Mouse (Mus musculus) MEL (cell line): ENCODE results near the gene Adgrv1. TPM values are rescaled to one million over a fixed set of nuclear protein-coding genes. Genes with fewer than 3 reads are reported as not detected.

Experiments used
- DNase-seq: peaks from one replicate; pipeline ENCODE4 v3.0.0; 2011; ENCODE audit warnings: low read depth, low spot score
- H3K27ac ChIP-seq: 2 replicates; pipeline ENCODE4 v1.5.1; 2012; ENCODE audit warnings: low read depth, mild to moderate bottlenecking, control low read depth, low read length, moderate library complexity; ENCODE audit not compliant: control insufficient read depth
- H3K27me3 ChIP-seq, 2 experiments: fragments of 150-350 bp in 1 of 2; sonication (generic) in 1 of 2; 2 replicates each; pipeline ENCODE4 v1.6.1; 2012; ENCODE audit warnings: low read length in 2 of 2, mild to moderate bottlenecking in 2 of 2, improper control_type of control experiment in 1 of 2, moderate library complexity in 1 of 2; ENCODE audit not compliant: insufficient read depth in 2 of 2, control insufficient read depth in 1 of 2
- H3K36me3 ChIP-seq, 2 experiments: 2 replicates each; pipeline ENCODE4 v1.6.1; 2012 to 2014; ENCODE audit warnings: low read length in 2 of 2, improper control_type of control experiment in 1 of 2, inconsistent platforms in 1 of 2, mild to moderate bottlenecking in 1 of 2; ENCODE audit not compliant: insufficient read depth in 2 of 2, control insufficient read depth in 1 of 2
- H3K4me1 ChIP-seq, 2 experiments: fragments of 150-350 bp in 1 of 2; sonication (generic) in 1 of 2; 2 replicates each; pipeline ENCODE4 v1.6.1; 2012; ENCODE audit warnings: low read length in 2 of 2, improper control_type of control experiment in 1 of 2, mild to moderate bottlenecking in 1 of 2; ENCODE audit not compliant: insufficient read depth in 2 of 2, control insufficient read depth in 1 of 2
- H3K4me3 ChIP-seq, 2 experiments: fragments of 150-350 bp in 1 of 2; sonication (generic) in 1 of 2; 2 replicates each; pipeline ENCODE4 v1.5.1; 2012; ENCODE audit warnings: low read depth in 2 of 2, low read length in 2 of 2, mild to moderate bottlenecking in 2 of 2, moderate library complexity in 2 of 2, control low read depth in 1 of 2, improper control_type of control experiment in 1 of 2; ENCODE audit not compliant: control insufficient read depth in 1 of 2, insufficient read depth in 1 of 2
- H3K79me2 ChIP-seq: 2 replicates; pipeline ENCODE4 v1.6.1; 2012; ENCODE audit warnings: mild to moderate bottlenecking, low read length, moderate library complexity; ENCODE audit not compliant: control insufficient read depth, poor library complexity, insufficient read depth
- H3K9ac ChIP-seq: 2 replicates; pipeline ENCODE4 v1.6.1; 2012; ENCODE audit warnings: low read depth, mild to moderate bottlenecking, control low read depth, low read length, moderate library complexity; ENCODE audit not compliant: control insufficient read depth, poor library complexity, severe bottlenecking
- H3K9me3 ChIP-seq: fragments of 150-350 bp; sonication (generic); replicated peaks from 2 replicates; pipeline ENCODE4 v1.6.1; 2012; ENCODE audit warnings: mild to moderate bottlenecking, low read length, improper control_type of control experiment, moderate library complexity; ENCODE audit not compliant: insufficient read depth
- BHLHE40 ChIP-seq: IDR thresholded peaks from 2 replicates; pipeline ENCODE4 v1.6.1; 2012; ENCODE audit warnings: low read depth, mild to moderate bottlenecking, inconsistent platforms, low read length, improper control_type of control experiment, borderline replicate concordance
- ELF1 ChIP-seq: IDR thresholded peaks from 2 replicates; pipeline ENCODE4 v1.6.1; 2014; ENCODE audit warnings: low read depth, mild to moderate bottlenecking, inconsistent platforms, low read length, improper control_type of control experiment, moderate library complexity
- EP300 ChIP-seq, 2 experiments: IDR thresholded peaks; 2 replicates each; pipeline ENCODE4 v1.6.1; 2011; ENCODE audit warnings: improper control_type of control experiment in 2 of 2, low read length in 2 of 2, low read depth in 1 of 2, mild to moderate bottlenecking in 1 of 2
- ETS1 ChIP-seq: IDR thresholded peaks from 2 replicates; pipeline ENCODE4 v1.6.1; 2012; ENCODE audit warnings: low read depth, mild to moderate bottlenecking, inconsistent platforms, low read length, improper control_type of control experiment, moderate library complexity
- GABPA ChIP-seq: IDR thresholded peaks from 2 replicates; pipeline ENCODE4 v1.6.1; 2012; ENCODE audit warnings: low read depth, mild to moderate bottlenecking, inconsistent platforms, low read length, improper control_type of control experiment, moderate library complexity
- GATA1 ChIP-seq: IDR thresholded peaks from 2 replicates; pipeline ENCODE4 v1.6.1; 2011; ENCODE audit warnings: low read depth, low read length, improper control_type of control experiment
- RCOR1 ChIP-seq: IDR thresholded peaks from 2 replicates; pipeline ENCODE4 v1.6.1; 2012; ENCODE audit warnings: low read depth, mild to moderate bottlenecking, inconsistent platforms, low read length, improper control_type of control experiment
- SIN3A ChIP-seq: IDR thresholded peaks from 2 replicates; pipeline ENCODE4 v1.6.1; 2012; ENCODE audit warnings: low read length, improper control_type of control experiment, inconsistent platforms
- SMC3 ChIP-seq: IDR thresholded peaks from 2 replicates; pipeline ENCODE4 v1.6.1; 2011; ENCODE audit warnings: low read depth, low read length, improper control_type of control experiment
- TAL1 ChIP-seq: IDR thresholded peaks from 2 replicates; pipeline ENCODE4 v1.6.1; 2012; ENCODE audit warnings: mild to moderate bottlenecking, inconsistent platforms, low read length, moderate library complexity, mixed read lengths
- TBP ChIP-seq: IDR thresholded peaks from 2 replicates; pipeline ENCODE4 v1.8.0; 2011; ENCODE audit warnings: low read depth, low read length, improper control_type of control experiment
- TCF12 ChIP-seq: IDR thresholded peaks from 2 replicates; pipeline ENCODE4 v1.6.1; 2014; ENCODE audit warnings: low read depth, mild to moderate bottlenecking, inconsistent platforms, low read length, improper control_type of control experiment, moderate library complexity
- USF1 ChIP-seq: IDR thresholded peaks from 2 replicates; pipeline ENCODE4 v1.6.1; 2014; ENCODE audit warnings: low read depth, mild to moderate bottlenecking, inconsistent platforms, low read length, improper control_type of control experiment, moderate library complexity
- ZKSCAN1 ChIP-seq: IDR thresholded peaks from 2 replicates; pipeline ENCODE4 v1.6.1; 2012; ENCODE audit warnings: low read depth, mild to moderate bottlenecking, inconsistent platforms, low read length, improper control_type of control experiment, moderate library complexity
- ZMIZ1 ChIP-seq: IDR thresholded peaks from 2 replicates; pipeline ENCODE4 v1.6.1; 2012; ENCODE audit warnings: low read depth, mild to moderate bottlenecking, inconsistent platforms, low read length, improper control_type of control experiment, moderate library complexity
- ZNF384 ChIP-seq: IDR thresholded peaks from 2 replicates; pipeline ENCODE4 v1.6.1; 2012; ENCODE audit warnings: low read depth, mild to moderate bottlenecking, inconsistent platforms, low read length, improper control_type of control experiment
- polyA plus RNA-seq, 2 experiments: library from polyadenylated mRNA; stranded (reverse) in 1 of 2; unstranded in 1 of 2; fragments of >175 nt in 1 of 2; fragments of >200 nt in 1 of 2; gene quantifications; 2 replicates each; pipeline versions ENCODE4 v1.2.1 to v1.2.4; 2012; ENCODE audit warnings: low replicate concordance in 2 of 2, low read depth in 1 of 2; ENCODE audit not compliant: insufficient read length in 2 of 2, insufficient read depth in 1 of 2, missing spikeins in 1 of 2
- total RNA-seq: library from RNA; depleted of rRNA; stranded (reverse); fragments of 300-350 nt; gene quantifications from 2 replicates; pipeline ENCODE4 v1.2.3, GENCODE M21; 2012

Gene Adgrv1
- total and polyA plus RNA-seq, 3 experiments = 5.6 to 5.8 TPM; not detected in 1

- H3K79me2 ChIP-seq = no peaks in the 10 kb centered on the region
- H3K9ac ChIP-seq = no peak overlapping the region
- H3K36me3 ChIP-seq = peaks cover 0 to 31% of the 10 kb centered on the region in 2 experiments; a peak in 2 of 4 replicates
- no peak overlapping the region; the same call in 1 of the 2 replicates for H3K27ac ChIP-seq
- TF ChIP-seq SIN3A (0 out of 2 replicates have a peak, but pooled peaks have one; percentile 20), TAL1 (peak; percentile 73), ZNF384 (no peak), TCF12 (peak; percentile 85), SMC3 (no peak), GABPA (no peak), RCOR1 (peak; percentile 90), BHLHE40 (no peak), EP300 (IDR thresholded peaks at IDR 0.05; ENCODE audit: low read depth in 1 of 2, low read length in 2 of 2) (peak; percentile 86 to 89), GATA1 (peak; percentile 85), USF1 (no peak), ETS1 (peak; percentile 56), TBP (no peak)
- peaks cover 9 to 30% of the 10 kb centered on the region in 2 experiments for H3K4me1 ChIP-seq
- H3K27me3 ChIP-seq = no peaks in the 10 kb centered on the region
- H3K9me3 ChIP-seq = no peaks in the 10 kb centered on the region
- H3K4me3 ChIP-seq = peak overlapping the region in 1 of 2 experiments; percentile 17; a peak in 2 of 4 replicates
- peak; percentile 65 for DNase-seq
These were observed 13.4 kb upstream of the Adgrv1 start for GRCm38 (mm10) chr13:81646348-81646747.

GRCm38 (mm10) chr13:81644047-81644565 lies 11.2 kb upstream of the Adgrv1 start:
- no peak overlapping the region for H3K27ac ChIP-seq
- no peak for DNase-seq
- no peaks in the 10 kb centered on the region for H3K79me2 ChIP-seq
- no peak for TF ChIP-seq TCF12
- TF ChIP-seq ZKSCAN1 = no peak
- TF ChIP-seq TAL1 = no peak
- TF ChIP-seq BHLHE40 = no peak
- no peak for TF ChIP-seq ETS1
- no peak for TF ChIP-seq ZNF384
- TF ChIP-seq ELF1 = no peak
- no peak for TF ChIP-seq ZMIZ1
- H3K27me3 ChIP-seq = no peaks in the 10 kb centered on the region
- no peak overlapping the region for H3K4me3 ChIP-seq
- peaks cover 0 to 27% of the 10 kb centered on the region in 2 experiments; a peak in 2 of 4 replicates for H3K36me3 ChIP-seq
- H3K9ac ChIP-seq = no peak overlapping the region
- no peaks in the 10 kb centered on the region for H3K9me3 ChIP-seq
- H3K4me1 ChIP-seq = peaks cover 5 to 30% of the 10 kb centered on the region in 2 experiments
